Mouse (Mus musculus) olfactory bulb, adult 2 months (tissue): ENCODE results near the gene Kxd1. TPM values are rescaled to one million over a fixed set of nuclear protein-coding genes. Genes with fewer than 3 reads are reported as not detected.

ENCODE experiments used
- H3K27ac ChIP-seq: fragments of 200-500 bp; 2 replicates; pipeline ENCODE4 v1.5.1; 2012; ENCODE audit warnings: low read depth, low read length; ENCODE audit not compliant: insufficient read depth
- H3K4me1 ChIP-seq: fragments of 200-500 bp; 2 replicates; pipeline ENCODE4 v1.6.1; 2012; ENCODE audit warnings: low read length; ENCODE audit not compliant: control insufficient read depth, insufficient read depth
- H3K4me3 ChIP-seq: fragments of 200-500 bp; 2 replicates; pipeline ENCODE4 v1.5.1; 2012; ENCODE audit warnings: mild to moderate bottlenecking, low read depth, low read length, moderate library complexity; ENCODE audit not compliant: insufficient read depth
- CTCF ChIP-seq: fragments of 200-500 bp; IDR thresholded peaks from 2 replicates; pipeline ENCODE4 v1.5.1; 2012; ENCODE audit warnings: low read depth, mild to moderate bottlenecking, low read length, moderate library complexity; ENCODE audit not compliant: insufficient read depth
- POLR2A ChIP-seq: fragments of 200-500 bp; IDR thresholded peaks from 2 replicates; pipeline ENCODE4 v1.6.1; 2012; ENCODE audit warnings: mild to moderate bottlenecking, low read depth, low read length, moderate library complexity; ENCODE audit not compliant: insufficient read depth
- WGBS: fragments of 180-500 bp; shearing (Covaris S2); methylation state at CpG from one replicate; pipeline ENCODE4 v1.1.7; 2018; 5-methylcytosine and 5-hydroxymethylcytosine counted together
- polyA plus RNA-seq: library from polyadenylated mRNA; stranded (reverse); fragments of >200 nt; gene quantifications from 2 replicates; pipeline ENCODE4 v1.2.4, GENCODE M21; 2012; ENCODE audit warnings: low replicate concordance; ENCODE audit not compliant: missing spikeins, insufficient read depth, insufficient read length

The Kxd1 gene
- polyA plus RNA-seq, 1 experiment = not detected

GRCm38 (mm10) chr8:70510228-70510915, 17.4 kb downstream of the Kxd1 start, which contains the start of gene Uba52:
Gene Uba52, minus strand, starts transcription at chr8:70510801.
- WGBS = 1% methylated on average over 74 of the region's 74 CpGs

GRCm38 (mm10) chr8:70509281-70509952, 18.3 kb downstream of the Kxd1 start:
- TF ChIP-seq CTCF (no peak), POLR2A (no peak)
- H3K27ac ChIP-seq = no peak overlapping the region
- peaks cover 24% of the 10 kb centered on the region for H3K4me1 ChIP-seq
- WGBS = 12% methylated on average over 25 of the region's 25 CpGs
- H3K4me3 ChIP-seq = peak overlapping the region; percentile 81

More at GRCm38 (mm10) chr8:70510228-70510915, 17.4 kb downstream of the Kxd1 start, which contains the start of gene Uba52:
- Histone ChIP-seq H3K27ac (peak within 1 kb of the TSS; percentile 91), H3K4me1 (peaks cover 17% of the 10 kb centered on the region), H3K4me3 (peak within 1 kb of the TSS; percentile 93)
- peak; percentile 67 for TF ChIP-seq POLR2A
- TF ChIP-seq CTCF = no peak

- 63% methylated on average over 5 of the region's 5 CpGs for WGBS
- Histone ChIP-seq H3K4me3 (no peak overlapping the region), H3K4me1 (peaks cover 46% of the 10 kb centered on the region), H3K27ac (no peak overlapping the region)
- TF ChIP-seq POLR2A (no peak), CTCF (no peak)
Observed at GRCm38 (mm10) chr8:70507027-70507393, 20.7 kb downstream of the Kxd1 start.

GRCm38 (mm10) chr8:70506328-70507026, 21.3 kb downstream of the Kxd1 start, which contains the start of gene Rex1bd:
Gene Rex1bd, minus strand, starts transcription at chr8:70506752.
- H3K4me1 ChIP-seq = peaks cover 47% of the 10 kb centered on the region
- peak within 1 kb of the TSS; percentile 82 for H3K4me3 ChIP-seq
- 2% methylated on average over 40 of the region's 40 CpGs for WGBS
- H3K27ac ChIP-seq = peak within 1 kb of the TSS; percentile 49; the same call in 1 of the 2 replicates
- peak; percentile 80; the same call in 1 of the 2 replicates for TF ChIP-seq CTCF
- TF ChIP-seq POLR2A = peak; percentile 53; the same call in 1 of the 2 replicates

DNA sequence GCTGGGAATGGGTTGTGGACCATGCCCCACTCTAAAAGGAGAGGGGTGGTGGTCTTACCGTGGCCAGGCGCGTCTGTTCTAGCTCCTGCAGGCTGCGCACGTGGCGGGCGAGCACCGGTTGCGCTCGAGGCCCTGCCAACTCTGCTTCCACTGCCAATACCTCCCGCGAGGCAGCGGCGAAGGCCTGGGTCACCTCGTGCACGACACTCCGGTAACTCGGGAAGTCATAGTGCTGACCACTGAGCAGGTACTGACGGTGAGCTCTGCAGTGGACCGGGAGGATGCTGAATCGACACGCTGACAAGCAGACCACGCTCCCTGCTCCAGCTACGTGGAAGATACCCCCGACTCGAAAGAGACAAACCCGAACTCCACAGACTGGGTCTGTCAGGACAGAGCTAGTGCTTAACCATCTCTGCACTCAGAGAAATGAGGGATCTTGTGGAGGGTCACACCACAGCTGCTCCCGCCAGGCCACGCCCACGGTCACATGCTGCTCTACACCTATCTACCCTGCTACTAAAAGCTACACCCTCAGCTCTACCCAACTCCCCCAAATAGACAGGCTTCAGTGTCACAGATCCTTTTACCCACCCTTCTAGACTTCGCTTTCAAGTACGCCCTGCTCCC, 21.9 kb downstream of the Kxd1 start:
- H3K27ac ChIP-seq = peak overlapping the region; percentile 49; the same call in 1 of the 2 replicates
- peak overlapping the region; percentile 82 for H3K4me3 ChIP-seq
- peaks cover 50% of the 10 kb centered on the region for H3K4me1 ChIP-seq
- peak; percentile 15; the same call in 1 of the 2 replicates for TF ChIP-seq CTCF
- no peak for TF ChIP-seq POLR2A
- 24% methylated on average over 32 of the region's 32 CpGs for WGBS

- 43% methylated on average over 3 of the region's 3 CpGs for WGBS
- H3K27ac ChIP-seq = peak overlapping the region; percentile 72
- no peak for TF ChIP-seq POLR2A
- TF ChIP-seq CTCF = peak; percentile 73; the same call in 1 of the 2 replicates
Observed at GRCm38 (mm10) chr8:70504851-70505250, 22.9 kb downstream of the Kxd1 start.

GRCm38 (mm10) chr8:70504291-70504716, 23.5 kb downstream of the Kxd1 start:
- Histone ChIP-seq H3K4me3 (no peak overlapping the region), H3K4me1 (peaks cover 51% of the 10 kb centered on the region), H3K27ac (peak overlapping the region; percentile 72)
- 7% methylated on average over 16 of the region's 16 CpGs for WGBS
- no peak for TF ChIP-seq POLR2A

More at GRCm38 (mm10) chr8:70504851-70505250, 22.9 kb downstream of the Kxd1 start:
- no peak overlapping the region for H3K4me3 ChIP-seq
- peaks cover 53% of the 10 kb centered on the region for H3K4me1 ChIP-seq

GRCm38 (mm10) chr8:70503062-70503750, 24.6 kb downstream of the Kxd1 start:
- H3K4me3 ChIP-seq = no peak overlapping the region
- H3K27ac ChIP-seq = no peak overlapping the region
- peaks cover 42% of the 10 kb centered on the region for H3K4me1 ChIP-seq
- peak; percentile 95 for TF ChIP-seq CTCF
- TF ChIP-seq POLR2A = no peak
- 17% methylated on average over 46 of the region's 46 CpGs for WGBS
